Mouse (Mus musculus) liver, adult 2 months (tissue): ENCODE results near the gene Slain2. TPM values are rescaled to one million over a fixed set of nuclear protein-coding genes. Genes with fewer than 3 reads are reported as not detected.

Experiments used
- DNase-seq: peaks from one replicate; pipeline ENCODE4 v3.0.0-alpha.2; 2011; ENCODE audit warnings: low read depth, low spot score; ENCODE audit errors: extremely low read depth
- H3K27ac ChIP-seq: fragments of 200-500 bp; replicated peaks from 2 replicates; pipeline ENCODE4 v1.5.1; 2012; ENCODE audit warnings: low read depth, mild to moderate bottlenecking, control low read depth, inconsistent platforms, low read length; ENCODE audit not compliant: insufficient read depth
- H3K27me3 ChIP-seq: fragments of 200-500 bp; 2 replicates; pipeline ENCODE4 v1.6.1; 2012; ENCODE audit warnings: mild to moderate bottlenecking, moderate library complexity, low read length, inconsistent platforms; ENCODE audit not compliant: control insufficient read depth, insufficient read depth
- H3K36me3 ChIP-seq: fragments of 200-500 bp; 2 replicates; pipeline ENCODE4 v1.6.1; 2012; ENCODE audit warnings: low read length, inconsistent platforms; ENCODE audit not compliant: control insufficient read depth, insufficient read depth
- H3K4me1 ChIP-seq: fragments of 200-500 bp; 2 replicates; pipeline ENCODE4 v1.6.1; 2011; ENCODE audit warnings: low read length; ENCODE audit not compliant: control insufficient read depth, insufficient read depth
- H3K4me3 ChIP-seq: fragments of 200-500 bp; 2 replicates; pipeline ENCODE4 v1.5.1; 2011; ENCODE audit warnings: low read depth, mild to moderate bottlenecking, control low read depth, low read length, moderate library complexity; ENCODE audit not compliant: insufficient read depth
- H3K79me2 ChIP-seq: fragments of 200-500 bp; 2 replicates; pipeline ENCODE4 v1.6.1; 2012; ENCODE audit warnings: inconsistent platforms, mild to moderate bottlenecking, low read length, moderate library complexity; ENCODE audit not compliant: control insufficient read depth, insufficient read depth
- H3K9ac ChIP-seq: fragments of 200-500 bp; 2 replicates; pipeline ENCODE4 v1.6.1; 2012; ENCODE audit warnings: low read depth, mild to moderate bottlenecking, control low read depth, inconsistent platforms, low read length
- CTCF ChIP-seq: fragments of 200-500 bp; IDR thresholded peaks from 2 replicates; pipeline ENCODE4 v1.5.1; 2011; ENCODE audit warnings: low read depth, low read length, control low read depth
- POLR2A ChIP-seq: fragments of 200-500 bp; IDR thresholded peaks from 2 replicates; pipeline ENCODE4 v1.6.1; 2011; ENCODE audit warnings: low read length, control low read depth; ENCODE audit not compliant: insufficient read depth; ENCODE audit errors: extremely low read depth
- WGBS: fragments of 180-500 bp; shearing (Covaris S2); methylation state at CpG from one replicate; pipeline ENCODE4 v1.1.7; 2018; 5-methylcytosine and 5-hydroxymethylcytosine counted together
- polyA plus RNA-seq: library from polyadenylated mRNA; depleted of rRNA; stranded (reverse); fragments of >200 nt; gene quantifications from 2 replicates; pipeline ENCODE4 v1.2.3, GENCODE M21; 2012; rRNA removed
- total RNA-seq: library from RNA; depleted of rRNA; stranded (reverse); fragments of >200 nt; gene quantifications from 2 replicates; pipeline ENCODE4 v1.2.3, GENCODE M21; 2014; rRNA removed

Slain2 gene
- 12.7 and 14.0 TPM in 2 replicates for total RNA-seq
- 10.3 and 10.7 TPM in 2 replicates for polyA plus RNA-seq

DNA sequence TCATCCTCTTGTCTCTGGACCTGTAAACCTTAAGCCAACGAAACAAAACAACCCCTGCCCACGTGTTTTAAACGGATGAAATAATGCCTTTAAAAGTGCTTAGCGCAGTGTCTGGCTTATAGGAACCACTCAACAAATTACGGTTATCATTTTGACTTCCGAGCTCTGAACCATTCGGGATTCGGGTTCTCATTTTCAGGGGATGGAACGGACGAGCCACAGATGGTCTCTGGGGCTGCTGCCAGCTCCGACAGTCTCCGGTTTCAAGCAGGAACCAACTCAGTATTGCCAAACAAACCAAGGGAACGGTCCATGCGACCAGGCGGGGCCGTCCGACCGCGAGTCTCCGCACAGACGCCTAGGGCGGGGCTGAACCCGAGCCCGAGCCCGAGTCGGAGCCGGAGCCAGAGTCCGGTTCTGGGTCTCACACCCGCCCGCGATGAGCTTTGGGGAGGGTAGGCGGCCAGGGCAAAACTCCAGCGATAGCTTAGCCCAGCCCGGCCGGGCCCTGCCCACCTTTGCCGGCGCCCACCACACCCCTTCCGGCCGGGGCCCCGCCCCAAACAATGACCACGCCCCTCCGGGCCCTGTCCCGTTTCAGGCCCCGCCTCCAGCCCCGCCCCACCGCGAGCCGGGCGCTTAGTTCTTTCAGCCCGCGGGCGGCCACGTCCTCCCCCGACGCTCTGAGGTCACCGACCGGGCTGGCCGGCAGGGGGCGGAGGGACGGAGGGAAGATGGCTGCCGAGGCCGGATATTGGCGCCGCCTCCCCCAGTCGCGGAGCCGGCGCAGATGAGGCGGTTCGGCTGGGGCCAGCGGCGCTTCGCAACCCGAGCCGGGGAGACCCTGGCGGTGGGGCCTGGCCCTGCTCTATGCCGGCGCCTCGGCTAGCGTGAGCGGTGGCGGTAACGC, at the start of gene Slain2:
TSS of gene Slain2 (plus strand) at position 657 of the 910 bp plus-strand sequence.
- DNase-seq, result peak; percentile 88
- Histone ChIP-seq H3K36me3 (no peaks in the 10 kb centered on the region), H3K9ac (peak within 1 kb of the TSS; percentile 97), H3K4me1 (peaks cover 13% of the 10 kb centered on the region), H3K79me2 (peaks cover 22% of the 10 kb centered on the region), H3K27ac (peak within 1 kb of the TSS; percentile 92), H3K27me3 (no peaks in the 10 kb centered on the region), H3K4me3 (peak within 1 kb of the TSS; percentile 98)
- WGBS, result under 1% methylated on average over 83 of the region's 83 CpGs
- TF ChIP-seq CTCF, result peak; percentile 56
- peak; percentile 84 for TF ChIP-seq POLR2A

DNA sequence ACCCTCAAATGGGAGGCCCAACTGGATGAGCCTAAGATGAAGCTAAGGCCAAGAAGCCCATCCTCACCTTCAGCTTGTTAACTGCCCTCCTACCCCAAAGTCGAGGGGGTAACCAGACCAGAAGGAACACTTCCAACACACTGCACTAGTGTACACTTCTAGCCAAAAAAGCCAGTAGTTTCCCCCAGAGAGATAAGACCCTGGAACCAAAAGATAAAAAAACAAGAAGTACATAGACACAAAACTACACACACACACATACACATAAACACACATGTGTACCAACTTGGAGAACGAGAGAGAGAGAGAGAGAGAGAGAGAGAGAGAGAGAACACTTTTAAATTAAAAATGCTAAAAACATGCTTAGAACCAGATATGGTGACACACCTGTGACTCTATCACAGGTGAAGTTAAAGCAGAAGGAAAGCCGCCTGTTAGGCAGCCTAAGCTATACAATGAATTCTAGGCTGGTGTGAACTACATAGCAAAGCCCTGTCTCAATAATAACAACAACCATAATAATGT, 49.4 kb upstream of the Slain2 start:
- TF ChIP-seq CTCF (no peak), POLR2A (no peak)
- H3K36me3 ChIP-seq, result no peaks in the 10 kb centered on the region
- H3K27me3 ChIP-seq, result no peaks in the 10 kb centered on the region
- WGBS, result 76% methylated on average over 3 of the region's 3 CpGs
- no peak overlapping the region for H3K9ac ChIP-seq
- no peak overlapping the region for H3K4me3 ChIP-seq
- DNase-seq, result no peak
- peaks cover 10% of the 10 kb centered on the region for H3K4me1 ChIP-seq
- H3K27ac ChIP-seq, result no peak overlapping the region
- peaks cover 36% of the 10 kb centered on the region; the same call in 1 of the 2 replicates for H3K79me2 ChIP-seq

DNA sequence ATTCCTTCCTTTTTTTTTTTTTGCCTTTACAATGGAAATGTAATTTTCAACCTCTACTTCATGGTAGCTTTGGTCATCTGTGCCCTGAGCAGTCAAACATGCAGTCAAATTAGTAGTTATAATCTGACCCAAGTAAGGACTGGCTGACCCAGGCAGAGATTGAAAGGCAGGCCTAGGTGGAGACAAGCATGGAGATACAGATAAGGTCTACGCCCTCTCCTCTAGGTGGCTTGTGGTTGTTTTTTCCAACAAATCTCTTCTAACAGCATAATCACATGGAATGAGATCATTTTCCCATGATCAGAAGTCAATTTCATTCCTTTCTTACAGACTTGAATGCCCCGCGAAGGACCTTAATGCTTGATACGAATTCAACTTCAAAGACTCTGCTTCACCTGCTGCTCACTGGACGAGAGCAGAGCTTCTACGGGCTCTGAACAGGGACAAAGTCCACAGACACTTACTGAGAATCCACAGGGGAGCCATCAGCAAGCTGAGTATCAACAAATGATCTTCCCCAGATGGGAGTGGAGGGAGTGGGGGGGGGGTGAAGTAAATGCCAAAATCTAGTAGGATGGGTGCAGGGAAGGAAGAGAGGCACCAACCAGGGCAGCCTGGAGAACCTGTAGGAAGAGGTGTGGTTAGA, 47.7 kb upstream of the Slain2 start:
- WGBS, result 22% methylated on average over 6 of the region's 6 CpGs
- Histone ChIP-seq H3K79me2 (peaks cover 28% of the 10 kb centered on the region; the same call in 1 of the 2 replicates), H3K9ac (no peak overlapping the region), H3K36me3 (no peaks in the 10 kb centered on the region), H3K27me3 (no peaks in the 10 kb centered on the region), H3K27ac (peak overlapping the region; percentile 29), H3K4me1 (peaks cover 10% of the 10 kb centered on the region), H3K4me3 (peak overlapping the region; percentile 39; the same call in 1 of the 2 replicates)
- DNase-seq, result peak; percentile 83
- no peak for TF ChIP-seq CTCF
- TF ChIP-seq POLR2A, result no peak

DNA sequence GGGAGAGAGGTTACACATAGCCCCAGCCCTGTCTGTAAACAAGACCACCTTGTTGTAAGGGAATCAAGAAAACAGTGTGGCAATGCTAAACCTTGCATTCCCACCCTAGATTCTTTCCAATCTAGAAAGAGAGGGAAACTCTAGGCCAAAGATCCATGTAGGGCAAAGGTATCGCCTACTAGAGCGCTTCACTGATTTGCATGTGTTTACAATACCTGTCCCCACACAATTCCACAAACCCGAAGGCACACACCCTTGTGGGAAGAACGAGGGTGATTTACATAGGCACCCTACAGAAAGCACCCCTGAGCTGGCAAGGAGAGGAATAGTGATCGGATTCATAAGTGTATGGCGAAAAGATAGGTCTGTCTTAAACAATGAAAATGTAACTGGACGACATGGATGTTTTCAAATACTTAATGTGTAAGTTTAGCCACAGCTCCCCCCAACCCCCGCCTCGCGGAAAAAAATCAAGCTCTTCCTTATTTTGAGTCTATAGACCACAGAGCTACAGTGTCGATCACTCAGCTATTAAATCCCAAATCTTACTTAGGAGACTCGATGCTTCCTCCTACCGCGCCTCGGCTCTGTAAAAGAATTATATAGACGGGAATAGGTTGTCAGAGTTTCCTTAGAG, 47.0 kb upstream of the Slain2 start:
- WGBS, result 13% methylated on average over 16 of the region's 16 CpGs
- TF ChIP-seq POLR2A (no peak), CTCF (no peak)
- Histone ChIP-seq H3K27me3 (no peaks in the 10 kb centered on the region), H3K36me3 (no peaks in the 10 kb centered on the region), H3K9ac (peak overlapping the region; percentile 78), H3K79me2 (peaks cover 26% of the 10 kb centered on the region; the same call in 1 of the 2 replicates), H3K4me3 (peak overlapping the region; percentile 77), H3K4me1 (peaks cover 10% of the 10 kb centered on the region; the same call in 1 of the 2 replicates), H3K27ac (peak overlapping the region; percentile 79)
- peak; percentile 77 for DNase-seq

DNA sequence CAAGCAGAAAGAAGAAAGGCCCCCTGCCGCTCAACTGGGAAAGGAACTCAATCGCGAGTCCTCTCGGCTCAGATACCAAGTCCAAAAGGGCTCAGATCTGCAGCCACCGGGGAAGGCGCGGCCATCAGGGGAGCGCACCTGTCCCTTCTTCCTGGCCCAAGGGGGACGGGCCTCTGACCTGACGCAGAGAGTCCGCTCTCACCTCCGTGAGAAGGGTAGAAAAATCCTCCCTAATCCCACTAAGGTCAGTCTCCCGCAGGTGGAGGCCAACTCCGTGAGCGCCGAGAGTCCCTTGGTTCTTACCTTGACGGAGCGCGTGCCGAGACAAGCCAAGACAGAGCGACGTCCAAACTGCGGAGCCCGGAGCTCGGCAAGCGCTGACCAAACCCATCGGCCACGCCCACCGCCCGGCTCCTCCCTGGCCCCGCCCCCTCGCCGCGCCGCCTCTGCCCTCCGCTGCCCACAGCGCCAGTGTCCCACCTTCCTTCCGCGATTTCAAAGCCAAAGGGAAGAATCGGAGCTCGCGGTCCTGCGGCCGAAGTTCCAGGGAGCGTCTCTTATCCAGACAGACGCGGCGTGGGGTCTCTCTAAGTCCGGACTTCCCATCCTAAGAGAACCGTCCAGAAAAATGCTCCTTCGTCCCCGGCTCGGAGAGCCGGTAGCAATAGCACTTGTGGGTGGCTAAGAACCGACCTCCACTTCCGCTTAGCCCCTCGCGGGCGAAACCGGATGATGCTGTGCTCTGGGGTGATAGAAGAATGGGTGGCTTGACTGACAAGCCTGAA, 45.8 kb upstream of the Slain2 start, which contains the start of gene Tec:
TSS of gene Tec (minus strand) at position 393 of the 785 bp plus-strand sequence.
- TF ChIP-seq POLR2A (peak; percentile 90), CTCF (peak; percentile 1; the same call in 1 of the 2 replicates)
- Histone ChIP-seq H3K27me3 (no peaks in the 10 kb centered on the region), H3K36me3 (no peaks in the 10 kb centered on the region), H3K4me3 (peak within 1 kb of the TSS; percentile 77), H3K27ac (peak within 1 kb of the TSS; percentile 79), H3K4me1 (peaks cover 10% of the 10 kb centered on the region; the same call in 1 of the 2 replicates), H3K9ac (peak within 1 kb of the TSS; percentile 78), H3K79me2 (peaks cover 18% of the 10 kb centered on the region; the same call in 1 of the 2 replicates)
- WGBS, result 0% methylated on average over 57 of the region's 60 CpGs
- DNase-seq, result peak; percentile 78
